Mouse (Mus musculus) testis, adult 2 months (tissue): ENCODE measurements around the gene Zfp84.
"Not testable (repeated sequence)": the region's sequence is repeated elsewhere in the genome, so short reads cannot be mapped to it uniquely, and the experiment has no call there.

Source experiments
- CTCF ChIP-seq: fragments of 200-500 bp; IDR thresholded peaks from 2 replicates; pipeline ENCODE4 v1.5.1; 2012; ENCODE audit warnings: low read depth, mild to moderate bottlenecking, inconsistent platforms, low read length, moderate library complexity; ENCODE audit not compliant: control insufficient read depth, insufficient read depth, insufficient replicate concordance
- POLR2A ChIP-seq: fragments of 200-500 bp; IDR thresholded peaks from 2 replicates; pipeline ENCODE4 v1.6.1; 2012; ENCODE audit warnings: low read depth, mild to moderate bottlenecking, inconsistent platforms, low read length, moderate library complexity; ENCODE audit not compliant: control insufficient read depth

- not testable (repeated sequence) for TF ChIP-seq CTCF, POLR2A
These were observed 41.5 kb upstream of the Zfp84 start, which contains the start of gene Catsperg2 for GRCm38 (mm10) chr7:29726860-29727259.
